Mouse (Mus musculus): Measurements from ENCODE around the gene Laptm5. TPM values are rescaled to one million over a fixed set of nuclear protein-coding genes. Genes with fewer than 3 reads are reported as not detected.

Laptm5 gene
- polyA plus RNA-seq, 1 experiment = 1,910 TPM

GRCm38 (mm10) chr4:130879048-130879384, 33.9 kb upstream of the Laptm5 start:
- Histone ChIP-seq H3K4me3 (ENCODE audit: insufficient read depth, low read length) (no peak overlapping the region), H3K27ac (ENCODE audit: insufficient read depth, low read depth, low read length) (no peak overlapping the region), H3K4me1 (ENCODE audit: control insufficient read depth, insufficient read depth, low read length) (no peaks in the 10 kb centered on the region)
- TF ChIP-seq POLR2A (IDR thresholded peaks at IDR 0.05; ENCODE audit: borderline replicate concordance, low read depth, low read length) (no peak), CTCF (IDR thresholded peaks at IDR 0.05; ENCODE audit: low read depth, low read length) (no peak)

GRCm38 (mm10) chr4:130881336-130881735, 31.6 kb upstream of the Laptm5 start:
- H3K4me1 ChIP-seq (ENCODE audit: control insufficient read depth, insufficient read depth, low read length) = no peaks in the 10 kb centered on the region
- TF ChIP-seq POLR2A (IDR thresholded peaks at IDR 0.05; ENCODE audit: borderline replicate concordance, low read depth, low read length) (no peak), CTCF (IDR thresholded peaks at IDR 0.05; ENCODE audit: low read depth, low read length) (no peak)
- no peak overlapping the region for H3K27ac ChIP-seq (ENCODE audit: insufficient read depth, low read depth, low read length)
- H3K4me3 ChIP-seq (ENCODE audit: insufficient read depth, low read length) = no peak overlapping the region

DNA sequence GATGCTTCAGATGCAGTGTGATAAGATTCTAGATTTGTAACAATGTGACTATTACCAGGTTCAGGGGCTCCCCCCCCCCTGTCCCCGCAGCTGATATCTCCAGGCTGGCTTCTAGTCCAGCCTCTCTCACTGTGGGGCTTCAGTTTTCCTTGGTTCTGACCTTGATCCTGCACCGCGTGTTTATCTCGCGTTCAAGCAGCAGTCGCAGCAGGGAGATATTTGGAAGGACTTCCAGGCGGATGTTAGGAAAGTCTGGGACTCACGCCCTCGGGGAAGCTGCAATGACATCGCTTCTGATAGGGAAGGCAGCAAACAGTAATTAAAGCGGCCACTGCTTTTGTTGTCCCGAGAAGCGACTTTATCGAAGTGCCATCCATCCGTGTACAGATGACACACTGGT, 30.2 kb upstream of the Laptm5 start:
- Histone ChIP-seq H3K4me3 (ENCODE audit: insufficient read depth, low read length) (no peak overlapping the region), H3K27ac (ENCODE audit: insufficient read depth, low read depth, low read length) (no peak overlapping the region), H3K4me1 (ENCODE audit: control insufficient read depth, insufficient read depth, low read length) (no peaks in the 10 kb centered on the region)
- TF ChIP-seq CTCF (IDR thresholded peaks at IDR 0.05; ENCODE audit: low read depth, low read length) (no peak), POLR2A (IDR thresholded peaks at IDR 0.05; ENCODE audit: borderline replicate concordance, low read depth, low read length) (no peak)

DNA sequence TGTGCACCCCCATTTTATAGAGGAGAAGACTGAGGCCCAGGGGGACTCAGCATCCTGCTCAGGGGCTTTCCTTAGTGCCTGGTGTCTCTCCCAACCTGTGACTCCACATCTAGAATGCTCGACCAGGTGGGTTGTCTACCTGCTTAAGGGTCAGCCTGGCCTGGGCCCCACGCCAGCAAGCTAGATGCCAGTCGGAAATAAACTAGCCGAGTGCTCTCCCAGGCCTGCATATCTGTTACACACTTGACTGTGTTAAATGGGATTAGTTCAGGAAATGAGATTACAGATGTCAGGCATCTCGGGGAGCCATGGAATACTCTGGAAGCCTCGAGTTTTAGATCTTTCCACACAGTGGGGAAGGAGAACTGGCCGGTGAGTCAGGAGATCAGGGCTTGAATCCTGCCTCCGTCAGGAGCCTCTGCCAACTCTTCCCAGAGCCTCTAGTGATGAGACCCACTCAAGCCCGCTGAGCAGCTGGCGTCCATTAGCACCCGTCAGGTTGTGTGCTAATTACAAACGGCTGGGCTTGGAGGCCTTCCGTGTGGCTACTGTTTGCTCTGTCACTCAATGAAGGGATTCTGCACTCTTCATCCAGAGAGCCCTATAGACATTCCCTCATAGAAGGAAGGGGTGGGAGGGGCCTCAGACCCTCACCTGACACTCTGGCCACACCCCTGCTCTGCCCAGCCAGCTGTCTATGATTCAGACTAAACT, 28.9 kb upstream of the Laptm5 start:
- no peak overlapping the region for H3K27ac ChIP-seq (ENCODE audit: insufficient read depth, low read depth, low read length)
- H3K4me1 ChIP-seq (ENCODE audit: control insufficient read depth, insufficient read depth, low read length) = no peaks in the 10 kb centered on the region
- TF ChIP-seq POLR2A (IDR thresholded peaks at IDR 0.05; ENCODE audit: borderline replicate concordance, low read depth, low read length) (no peak), CTCF (IDR thresholded peaks at IDR 0.05; ENCODE audit: low read depth, low read length) (no peak)
- no peak overlapping the region for H3K4me3 ChIP-seq (ENCODE audit: insufficient read depth, low read length)

DNA sequence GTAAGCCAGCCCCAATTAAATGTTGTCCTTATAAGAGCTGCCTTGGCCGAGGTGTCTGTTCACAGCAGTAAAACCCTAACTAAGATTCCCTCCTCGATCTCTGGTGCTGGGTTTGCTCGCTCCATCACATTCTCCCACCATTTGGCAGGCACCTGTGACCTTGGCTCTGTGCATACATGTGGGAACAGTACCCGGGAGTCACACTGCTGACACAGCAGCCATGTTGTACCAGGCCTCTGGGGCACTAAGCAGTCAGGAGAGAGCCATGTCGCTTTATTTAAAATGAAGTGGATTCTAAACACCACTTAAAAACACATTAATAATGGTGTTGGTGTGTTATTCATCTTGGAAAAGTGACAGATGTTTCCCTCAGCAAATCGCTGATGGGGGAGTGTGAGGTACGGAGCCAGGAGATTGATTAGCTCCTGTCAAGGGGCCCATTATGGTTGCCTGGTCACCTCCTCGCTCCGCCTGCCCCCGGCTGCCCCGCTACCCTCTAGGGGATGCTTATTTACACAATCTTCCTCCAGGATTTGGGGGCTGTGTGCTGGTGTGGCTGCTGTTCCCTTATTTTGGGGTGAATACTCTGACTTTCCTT, 25.7 kb upstream of the Laptm5 start:
- H3K4me3 ChIP-seq (ENCODE audit: insufficient read depth, low read length) = no peak overlapping the region
- TF ChIP-seq CTCF (IDR thresholded peaks at IDR 0.05; ENCODE audit: low read depth, low read length) (no peak), POLR2A (IDR thresholded peaks at IDR 0.05; ENCODE audit: borderline replicate concordance, low read depth, low read length) (no peak)
- H3K4me1 ChIP-seq (ENCODE audit: control insufficient read depth, insufficient read depth, low read length) = no peaks in the 10 kb centered on the region
- H3K27ac ChIP-seq (ENCODE audit: insufficient read depth, low read depth, low read length) = no peak overlapping the region

- Histone ChIP-seq H3K4me3 (ENCODE audit: insufficient read depth, low read length) (no peak overlapping the region), H3K4me1 (ENCODE audit: control insufficient read depth, insufficient read depth, low read length) (no peaks in the 10 kb centered on the region), H3K27ac (ENCODE audit: insufficient read depth, low read depth, low read length) (no peak overlapping the region)
- TF ChIP-seq POLR2A (IDR thresholded peaks at IDR 0.05; ENCODE audit: borderline replicate concordance, low read depth, low read length) (no peak), CTCF (IDR thresholded peaks at IDR 0.05; ENCODE audit: low read depth, low read length) (no peak)
Measured at GRCm38 (mm10) chr4:130889777-130890510, 23.0 kb upstream of the Laptm5 start.

DNA sequence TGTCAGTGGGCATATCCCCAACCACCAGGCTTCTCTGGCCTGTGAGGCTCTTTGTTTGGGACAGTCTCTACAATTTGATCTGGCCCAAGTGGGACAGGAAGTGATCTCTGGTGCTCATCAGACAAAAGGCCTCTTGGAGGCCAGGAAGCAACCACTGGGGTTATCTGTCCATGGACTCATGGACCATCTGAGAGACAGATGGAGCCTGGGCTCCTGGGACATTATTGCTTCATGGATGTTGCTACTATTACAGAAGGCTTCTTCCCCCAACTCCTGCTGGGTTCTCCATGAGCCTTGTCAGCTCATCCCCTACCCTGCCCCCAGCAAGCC, 22.4 kb upstream of the Laptm5 start:
- H3K27ac ChIP-seq (ENCODE audit: insufficient read depth, low read depth, low read length) = no peak overlapping the region
- H3K4me3 ChIP-seq (ENCODE audit: insufficient read depth, low read length) = no peak overlapping the region
- TF ChIP-seq POLR2A (IDR thresholded peaks at IDR 0.05; ENCODE audit: borderline replicate concordance, low read depth, low read length) (no peak), CTCF (IDR thresholded peaks at IDR 0.05; ENCODE audit: low read depth, low read length) (no peak)
- H3K4me1 ChIP-seq (ENCODE audit: control insufficient read depth, insufficient read depth, low read length) = no peaks in the 10 kb centered on the region

GRCm38 (mm10) chr4:130892001-130892587, 20.8 kb upstream of the Laptm5 start:
- TF ChIP-seq POLR2A (IDR thresholded peaks at IDR 0.05; ENCODE audit: borderline replicate concordance, low read depth, low read length) = no peak
- peak; percentile 96 for TF ChIP-seq CTCF (IDR thresholded peaks at IDR 0.05; ENCODE audit: low read depth, low read length)
- Histone ChIP-seq H3K4me1 (ENCODE audit: control insufficient read depth, insufficient read depth, low read length) (no peaks in the 10 kb centered on the region), H3K4me3 (ENCODE audit: insufficient read depth, low read length) (no peak overlapping the region), H3K27ac (ENCODE audit: insufficient read depth, low read depth, low read length) (no peak overlapping the region)

GRCm38 (mm10) chr4:130893688-130894087, 19.2 kb upstream of the Laptm5 start:
- Histone ChIP-seq H3K27ac (ENCODE audit: insufficient read depth, low read depth, low read length) (no peak overlapping the region), H3K4me1 (ENCODE audit: control insufficient read depth, insufficient read depth, low read length) (peaks cover under 1% of the 10 kb centered on the region), H3K4me3 (ENCODE audit: insufficient read depth, low read length) (no peak overlapping the region)
- TF ChIP-seq CTCF (IDR thresholded peaks at IDR 0.05; ENCODE audit: low read depth, low read length) (peak; percentile 28; the same call in 1 of the 2 replicates), POLR2A (IDR thresholded peaks at IDR 0.05; ENCODE audit: borderline replicate concordance, low read depth, low read length) (no peak)

GRCm38 (mm10) chr4:130895701-130896100, 17.2 kb upstream of the Laptm5 start:
- Histone ChIP-seq H3K27ac (ENCODE audit: insufficient read depth, low read depth, low read length) (no peak overlapping the region), H3K4me1 (ENCODE audit: control insufficient read depth, insufficient read depth, low read length) (peaks cover 16% of the 10 kb centered on the region), H3K4me3 (ENCODE audit: insufficient read depth, low read length) (no peak overlapping the region)
- TF ChIP-seq CTCF (IDR thresholded peaks at IDR 0.05; ENCODE audit: low read depth, low read length) (no peak), POLR2A (IDR thresholded peaks at IDR 0.05; ENCODE audit: borderline replicate concordance, low read depth, low read length) (no peak)
